Mouse (Mus musculus): ENCODE results near the gene Spag9. TPM values are rescaled to one million over a fixed set of nuclear protein-coding genes. Genes with fewer than 3 reads are reported as not detected.

The Spag9 gene
- total and polyA plus RNA-seq, 2 experiments = 9.8 to 52.4 TPM

GRCm38 (mm10) chr11:93996306-93997140 lies 632 bp downstream of the Spag9 start:
- no peak for DNase-seq (ENCODE audit: extremely low read depth, low read depth, low spot score)
- Histone ChIP-seq H3K4me3 (ENCODE audit: insufficient read depth, low read depth, low read length) (peak overlapping the region; percentile 84), H3K9ac (ENCODE audit: low read depth, low read length) (peak overlapping the region; percentile 96), H3K27ac (replicated peaks; ENCODE audit: insufficient read depth, low read depth, low read length) (peak overlapping the region; percentile 83), H3K27me3 (ENCODE audit: control insufficient read depth, insufficient read depth, low read length) (no peaks in the 10 kb centered on the region), H3K36me3 (ENCODE audit: control insufficient read depth, insufficient read depth, low read length) (no peaks in the 10 kb centered on the region), H3K79me2 (ENCODE audit: control insufficient read depth, insufficient read depth, low read length) (peaks cover 18% of the 10 kb centered on the region), H3K4me1 (ENCODE audit: control insufficient read depth, insufficient read depth, low read length) (peaks cover 20% of the 10 kb centered on the region)
- WGBS = under 1% methylated on average over 58 of the region's 58 CpGs
- TF ChIP-seq CTCF (IDR thresholded peaks at IDR 0.05; ENCODE audit: low read depth, low read length) (0 out of 2 replicates have a peak, but pooled peaks have one; percentile 14), POLR2A (IDR thresholded peaks at IDR 0.05; ENCODE audit: extremely low read depth, insufficient read depth, low read length) (0 out of 2 replicates have a peak, but pooled peaks have one; percentile 7)

- Histone ChIP-seq H3K27me3 (ENCODE audit: control insufficient read depth, insufficient read depth, low read length) (no peaks in the 10 kb centered on the region), H3K4me1 (ENCODE audit: control insufficient read depth, insufficient read depth, low read length) (peaks cover 20% of the 10 kb centered on the region), H3K4me3 (ENCODE audit: insufficient read depth, low read depth, low read length) (peak overlapping the region; percentile 84), H3K79me2 (ENCODE audit: control insufficient read depth, insufficient read depth, low read length) (peaks cover 20% of the 10 kb centered on the region), H3K36me3 (ENCODE audit: control insufficient read depth, insufficient read depth, low read length) (no peaks in the 10 kb centered on the region), H3K27ac (replicated peaks; ENCODE audit: insufficient read depth, low read depth, low read length) (peak overlapping the region; percentile 83), H3K9ac (ENCODE audit: low read depth, low read length) (no peak overlapping the region)
- WGBS = 8% methylated on average over 13 of the region's 13 CpGs
- TF ChIP-seq POLR2A (IDR thresholded peaks at IDR 0.05; ENCODE audit: extremely low read depth, insufficient read depth, low read length) (no peak), CTCF (IDR thresholded peaks at IDR 0.05; ENCODE audit: low read depth, low read length) (no peak)
- DNase-seq (ENCODE audit: extremely low read depth, low read depth, low spot score) = peak; percentile 99
Observed at GRCm38 (mm10) chr11:93997141-93997775, 1.4 kb downstream of the Spag9 start.

- TF ChIP-seq CTCF (IDR thresholded peaks at IDR 0.05; ENCODE audit: low read depth, low read length) (no peak), POLR2A (IDR thresholded peaks at IDR 0.05; ENCODE audit: extremely low read depth, insufficient read depth, low read length) (no peak)
- H3K27ac ChIP-seq (replicated peaks; ENCODE audit: insufficient read depth, low read depth, low read length) = peak overlapping the region; percentile 18
- no peaks in the 10 kb centered on the region for H3K36me3 ChIP-seq (ENCODE audit: control insufficient read depth, insufficient read depth, low read length)
- H3K79me2 ChIP-seq (ENCODE audit: control insufficient read depth, insufficient read depth, low read length) = peaks cover 29% of the 10 kb centered on the region
- H3K4me3 ChIP-seq (ENCODE audit: insufficient read depth, low read depth, low read length) = no peak overlapping the region
- peak; percentile 65 for DNase-seq (ENCODE audit: extremely low read depth, low read depth, low spot score)
- peaks cover 23% of the 10 kb centered on the region for H3K4me1 ChIP-seq (ENCODE audit: control insufficient read depth, insufficient read depth, low read length)
- no peak overlapping the region for H3K9ac ChIP-seq (ENCODE audit: low read depth, low read length)
- no peaks in the 10 kb centered on the region for H3K27me3 ChIP-seq (ENCODE audit: control insufficient read depth, insufficient read depth, low read length)
Observed at GRCm38 (mm10) chr11:93999276-93999675, 3.4 kb downstream of the Spag9 start.

- DNase-seq (ENCODE audit: extremely low read depth, low read depth, low spot score) = peak; percentile 78
- Histone ChIP-seq H3K4me1 (ENCODE audit: control insufficient read depth, insufficient read depth, low read length) (peaks cover 19% of the 10 kb centered on the region), H3K4me3 (ENCODE audit: insufficient read depth, low read depth, low read length) (no peak overlapping the region), H3K27ac (replicated peaks; ENCODE audit: insufficient read depth, low read depth, low read length) (no peak overlapping the region), H3K79me2 (ENCODE audit: control insufficient read depth, insufficient read depth, low read length) (peaks cover 36% of the 10 kb centered on the region), H3K36me3 (ENCODE audit: control insufficient read depth, insufficient read depth, low read length) (no peaks in the 10 kb centered on the region), H3K27me3 (ENCODE audit: control insufficient read depth, insufficient read depth, low read length) (no peaks in the 10 kb centered on the region), H3K9ac (ENCODE audit: low read depth, low read length) (no peak overlapping the region)
- TF ChIP-seq POLR2A (IDR thresholded peaks at IDR 0.05; ENCODE audit: extremely low read depth, insufficient read depth, low read length) = no peak
- no peak for TF ChIP-seq CTCF (IDR thresholded peaks at IDR 0.05; ENCODE audit: low read depth, low read length)
- 12% methylated on average over 2 of the region's 2 CpGs for WGBS
Observed at GRCm38 (mm10) chr11:94003346-94003745, 7.5 kb downstream of the Spag9 start.

- Histone ChIP-seq H3K4me1 (ENCODE audit: control insufficient read depth, insufficient read depth, low read length) (peaks cover 21% of the 10 kb centered on the region), H3K27me3 (ENCODE audit: control insufficient read depth, insufficient read depth, low read length) (no peaks in the 10 kb centered on the region), H3K4me3 (ENCODE audit: insufficient read depth, low read depth, low read length) (no peak overlapping the region), H3K36me3 (ENCODE audit: control insufficient read depth, insufficient read depth, low read length) (peaks cover 13% of the 10 kb centered on the region), H3K79me2 (ENCODE audit: control insufficient read depth, insufficient read depth, low read length) (peaks cover 14% of the 10 kb centered on the region; the same call in 1 of the 2 replicates), H3K9ac (ENCODE audit: low read depth, low read length) (no peak overlapping the region), H3K27ac (replicated peaks; ENCODE audit: insufficient read depth, low read depth, low read length) (no peak overlapping the region)
- DNase-seq (ENCODE audit: extremely low read depth, low read depth, low spot score) = no peak
- TF ChIP-seq CTCF (IDR thresholded peaks at IDR 0.05; ENCODE audit: low read depth, low read length) (no peak), POLR2A (IDR thresholded peaks at IDR 0.05; ENCODE audit: extremely low read depth, insufficient read depth, low read length) (no peak)
- WGBS = 83% methylated on average over 5 of the region's 5 CpGs
Observed at GRCm38 (mm10) chr11:94019091-94019490, 23.2 kb downstream of the Spag9 start.

Measured in liver, adult 2 months (tissue).